Mouse (Mus musculus) heart, postnatal 0 days (tissue): ENCODE data around the gene Ccdc152.

ENCODE experiments used
- CTCF ChIP-seq: IDR thresholded peaks from 2 replicates; pipeline ENCODE4 v1.5.1; 2016; ENCODE audit warnings: antibody characterized with exemption, control low read depth, low read depth
- EP300 ChIP-seq: IDR thresholded peaks from 2 replicates; pipeline ENCODE4 v1.6.1; 2016; ENCODE audit warnings: antibody characterized with exemption, low read depth

DNA sequence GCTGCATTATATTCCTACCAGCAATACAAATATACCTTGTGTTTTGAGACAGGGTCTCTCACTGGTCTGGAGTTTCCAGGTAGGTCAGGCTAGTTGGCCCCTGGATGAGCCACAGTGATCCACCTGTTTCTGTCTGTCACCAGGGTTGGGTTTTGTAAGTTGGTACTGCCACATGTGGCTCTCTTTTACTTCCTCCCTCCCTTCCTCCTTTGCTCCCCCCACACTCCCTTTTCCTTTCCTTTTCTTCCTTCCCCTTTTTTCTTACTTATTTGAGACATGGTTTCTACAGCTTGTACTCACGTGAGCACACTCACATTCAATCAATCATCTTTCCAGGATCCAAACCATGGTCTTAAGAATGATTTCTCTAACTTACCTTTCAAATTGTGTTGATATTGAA lies 9.8 kb downstream of the Ccdc152 start:
- TF ChIP-seq EP300 (no peak), CTCF (no peak)
